Mouse (Mus musculus) lung, embryonic 14.5 days (tissue): ENCODE measurements around the gene 4930449I24Rik. TPM values are rescaled to one million over a fixed set of nuclear protein-coding genes. Genes with fewer than 3 reads are reported as not detected.
A peak's percentile ranks its signal among the peaks of the same experiment; 100 is the strongest.
"Not testable (repeated sequence)": the region's sequence is repeated elsewhere in the genome, so short reads cannot be mapped to it uniquely, and the experiment has no call there.

Experiments
- ATAC-seq: fragments of 200-750 bp; cut with Nextera tagmentation; 2 replicates; pipeline ENCODE4 v1.8.0; 2017; ENCODE audit warnings: mild to moderate bottlenecking, moderate TSS enrichment, moderate library complexity; ENCODE audit not compliant: insufficient read depth
- DNase-seq: peaks from one replicate; pipeline ENCODE4 v3.0.0-alpha.2; 2015
- H3K27ac ChIP-seq: fragments of 300-500 bp; sonication (generic); 2 replicates; pipeline ENCODE4 v1.5.1; 2014; ENCODE audit warnings: low read depth, mild to moderate bottlenecking, moderate library complexity
- H3K27me3 ChIP-seq: fragments of 300-500 bp; sonication (generic); 2 replicates; pipeline ENCODE4 v1.6.1; 2014; ENCODE audit warnings: low read length, control low read depth; ENCODE audit not compliant: insufficient read depth
- H3K36me3 ChIP-seq: fragments of 300-500 bp; sonication (generic); 2 replicates; pipeline ENCODE4 v1.6.1; 2014; ENCODE audit warnings: control low read depth; ENCODE audit not compliant: insufficient read depth
- H3K4me1 ChIP-seq: fragments of 300-500 bp; sonication (generic); 2 replicates; pipeline ENCODE4 v1.6.1; 2014; ENCODE audit warnings: antibody characterized with exemption, control low read depth; ENCODE audit not compliant: insufficient read depth
- H3K4me2 ChIP-seq: fragments of 300-500 bp; sonication (generic); 2 replicates; pipeline ENCODE4 v1.6.1; 2014; ENCODE audit warnings: mild to moderate bottlenecking
- H3K4me3 ChIP-seq: fragments of 300-500 bp; sonication (generic); 2 replicates; pipeline ENCODE4 v1.5.1; 2014; ENCODE audit warnings: low read depth, low read length
- H3K9ac ChIP-seq: fragments of 300-500 bp; sonication (generic); 2 replicates; pipeline ENCODE4 v1.6.1; 2014
- H3K9me3 ChIP-seq: fragments of 300-500 bp; sonication (generic); 2 replicates; pipeline ENCODE4 v1.6.1; 2016; ENCODE audit warnings: low read depth, low read length, control low read depth
- CTCF ChIP-seq: IDR thresholded peaks from 2 replicates; pipeline ENCODE4 v1.5.1; 2016; ENCODE audit warnings: antibody characterized with exemption, low read depth
- WGBS: fragments of 180-500 bp; shearing (Covaris S2); extraction: QIAGEN DNeasy Blood & Tissue Kit; methylation state at CpG from one replicate; pipeline ENCODE4 v1.1.7; 2014; 5-methylcytosine and 5-hydroxymethylcytosine counted together
- polyA plus RNA-seq: library from polyadenylated mRNA; unstranded; fragments of >200 nt; fragmentation: Nextera tagmentation; extraction: Ambion mirVana; gene quantifications from 2 replicates; pipeline ENCODE4 v1.2.1, GENCODE M21; 2014

4930449I24Rik gene
- polyA plus RNA-seq, 1 experiment from 2014 or later, result not detected

DNA sequence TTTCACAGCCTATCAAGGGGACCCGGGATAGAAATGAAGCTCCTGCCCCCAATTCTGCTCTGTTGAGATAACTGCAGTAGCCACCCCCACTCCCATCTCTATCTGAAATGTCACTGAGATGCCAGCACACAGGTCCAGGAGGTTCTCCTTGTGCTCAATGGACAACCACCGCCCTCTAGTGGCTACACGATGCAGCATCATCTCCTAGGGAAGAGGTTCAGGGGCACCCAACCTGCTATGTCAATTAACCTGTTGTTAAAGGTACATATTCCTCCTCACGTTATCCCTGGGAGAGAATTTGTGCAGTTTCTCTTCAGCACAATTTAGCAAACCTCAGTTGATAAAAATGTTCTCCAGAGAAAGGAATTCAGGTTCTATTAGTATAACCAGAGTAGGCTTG, 22.6 kb upstream of the 4930449I24Rik start:
- H3K4me3 ChIP-seq, ATAC-seq, H3K27ac ChIP-seq, H3K9me3 ChIP-seq, DNase-seq, H3K4me1 ChIP-seq, H3K27me3 ChIP-seq, H3K9ac ChIP-seq, H3K4me2 ChIP-seq, H3K36me3 ChIP-seq: not testable (repeated sequence)
- peak; percentile 67 for TF ChIP-seq CTCF
- 5% methylated on average over 4 of the region's 4 CpGs for WGBS

- not testable (repeated sequence) for H3K4me1 ChIP-seq, H3K9ac ChIP-seq, H3K4me3 ChIP-seq, H3K27ac ChIP-seq, H3K36me3 ChIP-seq, DNase-seq, H3K4me2 ChIP-seq, H3K9me3 ChIP-seq, H3K27me3 ChIP-seq, ATAC-seq
- no CpG with 5 or more reads among the region's 3 CpGs for WGBS
Observed at GRCm38 (mm10) chr5:146481665-146482064, 20.5 kb upstream of the 4930449I24Rik start, which contains the start of gene Gm6408. Gene Gm6408, plus strand, starts transcription at chr5:146481965.

GRCm38 (mm10) chr5:146488959-146489358, 13.2 kb upstream of the 4930449I24Rik start:
- not testable (repeated sequence) for H3K9ac ChIP-seq
- 10% methylated on average over 3 of the region's 4 CpGs for WGBS

DNA sequence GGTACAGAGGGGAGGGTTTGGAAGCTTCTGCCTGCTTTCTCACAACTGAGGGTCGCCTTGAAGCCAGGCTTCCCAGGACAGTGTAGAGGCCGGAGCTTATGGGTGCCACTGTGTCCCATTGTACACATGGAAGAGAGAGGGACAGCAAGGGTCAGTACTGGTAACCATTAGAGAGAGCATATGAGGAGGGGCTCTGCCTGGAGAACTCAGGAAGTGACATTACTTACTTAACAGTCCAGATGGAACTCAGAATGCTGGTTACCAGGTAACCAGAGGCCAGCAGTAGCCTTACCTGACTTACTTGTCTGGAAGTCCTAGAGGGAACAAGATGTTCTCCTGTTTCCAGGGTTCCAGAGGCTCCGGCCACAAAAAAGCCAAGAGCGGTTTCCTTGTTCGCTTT, 11.1 kb upstream of the 4930449I24Rik start, which contains the start of gene Gm6370:
Gm6370 (plus strand) TSS at position 301 of the 400 bp plus-strand sequence.
- WGBS, result no CpG with 5 or more reads among the region's 5 CpGs

More at GRCm38 (mm10) chr5:146488959-146489358, 13.2 kb upstream of the 4930449I24Rik start:
- H3K4me2 ChIP-seq, H3K4me1 ChIP-seq, H3K4me3 ChIP-seq, H3K27me3 ChIP-seq, H3K9me3 ChIP-seq, H3K36me3 ChIP-seq, H3K27ac ChIP-seq, DNase-seq, ATAC-seq: not testable (repeated sequence)
- peak; percentile 47 for TF ChIP-seq CTCF

DNA sequence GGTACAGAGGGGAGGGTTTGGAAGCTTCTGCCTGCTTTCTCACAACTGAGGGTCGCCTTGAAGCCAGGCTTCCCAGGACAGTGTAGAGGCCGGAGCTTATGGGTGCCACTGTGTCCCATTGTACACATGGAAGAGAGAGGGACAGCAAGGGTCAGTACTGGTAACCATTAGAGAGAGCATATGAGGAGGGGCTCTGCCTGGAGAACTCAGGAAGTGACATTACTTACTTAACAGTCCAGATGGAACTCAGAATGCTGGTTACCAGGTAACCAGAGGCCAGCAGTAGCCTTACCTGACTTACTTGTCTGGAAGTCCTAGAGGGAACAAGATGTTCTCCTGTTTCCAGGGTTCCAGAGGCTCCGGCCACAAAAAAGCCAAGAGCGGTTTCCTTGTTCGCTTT, 11.6 kb downstream of the 4930449I24Rik start, which contains the start of gene Gm3402:
Gm3402 (plus strand) TSS at position 301 of the 400 bp plus-strand sequence.
- H3K27me3 ChIP-seq, H3K9ac ChIP-seq, DNase-seq, H3K9me3 ChIP-seq, H3K4me2 ChIP-seq, H3K4me1 ChIP-seq, H3K36me3 ChIP-seq, ATAC-seq, H3K27ac ChIP-seq, H3K4me3 ChIP-seq: not testable (repeated sequence)
- no CpG with 5 or more reads among the region's 5 CpGs for WGBS

More for the DNA sequence above, 11.1 kb upstream of the 4930449I24Rik start, which contains the start of gene Gm6370:
- H3K4me2 ChIP-seq, H3K27me3 ChIP-seq, H3K9ac ChIP-seq, ATAC-seq, DNase-seq, H3K4me1 ChIP-seq, H3K36me3 ChIP-seq, H3K27ac ChIP-seq, H3K9me3 ChIP-seq, H3K4me3 ChIP-seq: not testable (repeated sequence)

DNA sequence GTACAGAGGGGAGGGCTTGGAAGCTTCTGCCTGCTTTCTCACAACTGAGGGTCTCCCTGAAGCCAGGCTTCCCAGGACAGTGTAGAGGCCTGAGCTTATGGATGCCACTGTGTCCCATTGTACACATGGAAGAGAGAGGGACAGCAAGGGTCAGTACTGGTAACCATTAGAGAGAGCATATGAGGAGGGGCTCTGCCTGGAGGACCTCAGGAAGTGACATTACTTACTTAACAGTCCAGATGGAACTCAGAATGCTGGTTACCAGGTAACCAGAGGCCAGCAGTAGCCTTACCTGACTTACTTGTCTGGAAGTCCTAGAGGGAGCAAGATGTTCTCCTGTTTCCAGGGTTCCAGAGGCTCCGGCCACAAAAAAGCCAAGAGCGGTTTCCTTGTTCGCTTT, 23.3 kb downstream of the 4930449I24Rik start, which contains the start of gene Gm3404:
Gm3404 (plus strand) TSS at position 301 of the 400 bp plus-strand sequence.
- H3K9ac ChIP-seq, ATAC-seq, H3K36me3 ChIP-seq, H3K4me2 ChIP-seq, H3K4me3 ChIP-seq, H3K27me3 ChIP-seq, H3K27ac ChIP-seq, H3K4me1 ChIP-seq, H3K9me3 ChIP-seq, DNase-seq: not testable (repeated sequence)
- WGBS, result 100% methylated on average over 1 of the region's 3 CpGs

- H3K4me2 ChIP-seq, H3K27ac ChIP-seq, ATAC-seq, H3K9ac ChIP-seq, H3K4me1 ChIP-seq, H3K27me3 ChIP-seq, H3K9me3 ChIP-seq, DNase-seq, H3K36me3 ChIP-seq, H3K4me3 ChIP-seq: not testable (repeated sequence)
- 87% methylated on average over 3 of the region's 3 CpGs for whole genome bisulfite sequencing
Observed at GRCm38 (mm10) chr5:146537347-146537746, 35.1 kb downstream of the 4930449I24Rik start, which contains the start of gene Gm3409. Gene Gm3409, plus strand, starts transcription at chr5:146537647.

Other genes with a start within 250 kb of the 4930449I24Rik start
- gene Wasf3, start 117.4 kb upstream of the 4930449I24Rik start, polyA plus RNA-seq, result 0.57 and 0.84 TPM in 2 replicates
- gene Gm6408, start 20.4 kb upstream of the 4930449I24Rik start, polyA plus RNA-seq, result not detected in 2 replicates
- gene Gm6370, start 11.0 kb upstream of the 4930449I24Rik start, polyA plus RNA-seq, result not detected in 2 replicates
- not detected in 2 replicates for gene Gm3402, start 11.7 kb downstream of the 4930449I24Rik start, polyA plus RNA-seq
- not detected in 2 replicates for gene Gm3404, start 23.4 kb downstream of the 4930449I24Rik start, polyA plus RNA-seq
- gene Gm3409, start 35.2 kb downstream of the 4930449I24Rik start, polyA plus RNA-seq, result not detected in 2 replicates
- gene Gm3415, start 53.7 kb downstream of the 4930449I24Rik start, polyA plus RNA-seq, result not detected in 2 replicates
- not detected in 2 replicates for gene Gpr12, start 82.8 kb downstream of the 4930449I24Rik start, polyA plus RNA-seq